Mouse (Mus musculus) urinary bladder, adult 2 months (tissue): Measurements from ENCODE around the gene Abtb2. TPM values are rescaled to one million over a fixed set of nuclear protein-coding genes. Genes with fewer than 3 reads are reported as not detected.

Experiments used
- DNase-seq: peaks from one replicate; pipeline ENCODE4 v3.0.0; 2022; ENCODE audit warnings: low spot score
- polyA plus RNA-seq: library from polyadenylated mRNA; depleted of rRNA; stranded (reverse); fragments of >200 nt; gene quantifications from 2 replicates; pipeline ENCODE4 v1.2.3, GENCODE M21; 2012

The Abtb2 gene
- polyA plus RNA-seq, 1 experiment = 4.3 TPM

GRCm38 (mm10) chr2:103615028-103615427 is 48.9 kb downstream of the Abtb2 start:
- no peak for DNase-seq

- DNase-seq = no peak
Observed at GRCm38 (mm10) chr2:103618407-103618806, 52.3 kb downstream of the Abtb2 start.

GRCm38 (mm10) chr2:103622950-103623349 is 56.8 kb downstream of the Abtb2 start:
- DNase-seq = no peak

GRCm38 (mm10) chr2:103625349-103625932 is 59.3 kb downstream of the Abtb2 start:
- DNase-seq = no peak

GRCm38 (mm10) chr2:103627101-103627500 is 61.0 kb downstream of the Abtb2 start:
- DNase-seq = no peak

GRCm38 (mm10) chr2:103629956-103630355 is 63.8 kb downstream of the Abtb2 start:
- no peak for DNase-seq

GRCm38 (mm10) chr2:103631293-103631717 is 65.2 kb downstream of the Abtb2 start:
- no peak for DNase-seq

GRCm38 (mm10) chr2:103632136-103632925 is 66.2 kb downstream of the Abtb2 start:
- no peak for DNase-seq

GRCm38 (mm10) chr2:103632926-103633250 is 66.8 kb downstream of the Abtb2 start:
- no peak for DNase-seq

- no peak for DNase-seq
Observed at GRCm38 (mm10) chr2:103635731-103636487, 69.8 kb downstream of the Abtb2 start.

GRCm38 (mm10) chr2:103637385-103637784 is 71.3 kb downstream of the Abtb2 start:
- DNase-seq = no peak

- DNase-seq = no peak
Observed at GRCm38 (mm10) chr2:103637943-103638342, 71.8 kb downstream of the Abtb2 start.

- no peak for DNase-seq
Observed at GRCm38 (mm10) chr2:103639701-103640100, 73.6 kb downstream of the Abtb2 start.

GRCm38 (mm10) chr2:103640861-103641260 is 74.8 kb downstream of the Abtb2 start:
- no peak for DNase-seq

- DNase-seq = no peak
Observed at GRCm38 (mm10) chr2:103643584-103644211, 77.6 kb downstream of the Abtb2 start.

GRCm38 (mm10) chr2:103644418-103644817 is 78.3 kb downstream of the Abtb2 start:
- DNase-seq = no peak

- no peak for DNase-seq
Observed at GRCm38 (mm10) chr2:103650314-103650879, 84.3 kb downstream of the Abtb2 start.

GRCm38 (mm10) chr2:103652121-103652520 is 86.0 kb downstream of the Abtb2 start:
- no peak for DNase-seq

GRCm38 (mm10) chr2:103655037-103655436 is 88.9 kb downstream of the Abtb2 start:
- no peak for DNase-seq

- DNase-seq = no peak
Observed at GRCm38 (mm10) chr2:103656028-103656427, 89.9 kb downstream of the Abtb2 start.

- DNase-seq = no peak
Observed at GRCm38 (mm10) chr2:103659167-103659566, 93.1 kb downstream of the Abtb2 start.
